Mouse (Mus musculus) kidney, adult 2 months (tissue): ENCODE measurements around the gene Cog5.

Source experiments
- CTCF ChIP-seq: fragments of 200-500 bp; conservative IDR thresholded peaks from 2 replicates; pipeline ENCODE4 v1.5.1; 2011; ENCODE audit warnings: low read depth, mild to moderate bottlenecking, control low read depth, low read length, moderate library complexity, mixed read lengths; ENCODE audit not compliant: insufficient read depth, insufficient read length
- POLR2A ChIP-seq: fragments of 200-500 bp; IDR thresholded peaks from one replicate; pipeline ENCODE4 v1.6.1; 2011; ENCODE audit warnings: low read depth, low read length, control low read depth

- TF ChIP-seq CTCF (no peak), POLR2A (no peak)
Measured at GRCm38 (mm10) chr12:31824831-31825230, 170.2 kb downstream of the Cog5 start.
